Mouse (Mus musculus): ENCODE results near the gene Bbof1. TPM values are rescaled to one million over a fixed set of nuclear protein-coding genes. Genes with fewer than 3 reads are reported as not detected.

Gene Bbof1
- polyA plus RNA-seq, 1 experiment from 2014 or later: 1.3 TPM

DNA sequence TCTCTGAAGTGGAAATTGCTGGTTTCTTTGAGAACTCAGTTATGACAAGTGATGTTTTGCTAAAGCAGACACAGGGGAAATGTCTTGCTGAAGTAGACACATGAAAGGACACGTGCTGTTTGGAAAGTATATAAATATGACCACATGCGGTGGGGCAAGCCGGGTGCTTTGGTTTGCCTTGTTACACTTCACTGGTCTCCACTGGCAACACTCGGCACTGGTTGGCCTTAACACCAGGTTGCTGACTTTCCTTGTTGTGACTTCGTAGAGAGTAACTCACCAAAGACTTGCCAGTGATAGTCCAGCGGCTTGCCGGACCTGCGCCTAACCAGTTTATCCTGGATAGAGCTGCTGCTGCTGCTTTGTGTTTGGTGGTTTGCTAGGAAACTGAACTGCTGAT lies 20.8 kb upstream of the Bbof1 start:
- no peak for ATAC-seq (ENCODE audit: low FRiP score, low read depth)
- Histone ChIP-seq H3K4me2 (replicated peaks) (no peak overlapping the region), H3K9ac (no peak overlapping the region)

DNA sequence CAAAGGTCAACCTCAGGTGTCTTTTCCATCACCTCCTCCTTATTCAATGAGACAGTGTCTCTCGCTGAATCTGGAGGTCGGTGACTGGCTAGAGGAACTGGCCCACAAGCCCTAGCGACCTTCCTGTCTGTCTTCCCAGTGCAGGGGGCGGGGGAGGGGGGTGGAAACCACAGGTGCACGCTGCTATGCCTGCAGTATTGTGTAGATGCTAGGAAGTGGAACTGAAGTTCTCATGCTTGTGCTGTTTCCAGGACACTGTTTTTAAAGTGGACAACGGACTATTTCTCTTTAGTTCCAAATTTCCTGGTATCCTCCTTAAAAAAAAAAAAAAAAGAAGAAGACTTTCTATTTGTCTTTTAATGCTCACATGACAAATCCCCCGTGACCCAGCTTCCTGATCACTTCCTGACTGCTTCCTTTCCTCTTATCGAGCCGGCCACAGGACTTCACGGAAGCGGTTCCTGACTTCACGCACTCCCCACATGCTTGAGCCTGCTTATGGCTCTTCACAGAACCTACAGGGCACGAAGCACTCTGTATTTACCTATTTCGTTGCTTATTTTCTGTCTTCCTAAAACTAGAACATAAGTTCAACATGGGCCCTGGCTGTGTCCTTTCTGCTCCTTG lies 20.0 kb upstream of the Bbof1 start:
- H3K27me3 ChIP-seq: no peaks in the 10 kb centered on the region
- 77% methylated on average over 14 of the region's 14 CpGs for WGBS
- H3K27ac ChIP-seq: no peak overlapping the region
- no peak overlapping the region for H3K4me3 ChIP-seq
- H3K4me1 ChIP-seq: no peaks in the 10 kb centered on the region
- no peak overlapping the region for H3K4me2 ChIP-seq (replicated peaks)
- H3K9me3 ChIP-seq: no peaks in the 10 kb centered on the region
- ATAC-seq (ENCODE audit: low FRiP score, low read depth): no peak
- H3K9ac ChIP-seq: no peak overlapping the region
- peaks cover 6% of the 10 kb centered on the region; the same call in 1 of the 2 replicates for H3K36me3 ChIP-seq

More for the DNA sequence above, 20.8 kb upstream of the Bbof1 start:
- Histone ChIP-seq H3K4me1 (no peaks in the 10 kb centered on the region), H3K9me3 (no peaks in the 10 kb centered on the region), H3K4me3 (no peak overlapping the region), H3K27me3 (no peaks in the 10 kb centered on the region), H3K36me3 (peaks cover 6% of the 10 kb centered on the region; the same call in 1 of the 2 replicates), H3K27ac (no peak overlapping the region)
- 90% methylated on average over 8 of the region's 8 CpGs for WGBS

DNA sequence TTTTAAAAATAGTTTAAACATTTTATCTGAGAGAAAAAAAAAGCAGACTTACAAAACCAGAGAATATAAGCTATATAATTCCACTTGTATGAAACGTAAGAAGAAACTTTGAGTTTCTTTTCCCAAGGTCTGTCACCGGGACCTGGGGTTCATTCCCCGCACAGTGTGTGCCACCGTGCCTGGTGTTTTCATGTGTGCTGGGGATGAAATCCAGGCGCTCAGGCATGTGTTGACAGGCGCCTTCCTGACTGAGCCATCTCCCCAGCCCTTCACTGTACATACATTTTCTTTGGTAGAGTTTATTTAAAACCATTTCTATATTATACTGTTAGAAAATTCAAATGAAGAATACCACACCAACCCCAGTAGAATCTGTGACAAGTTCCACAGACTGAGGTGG lies 18.5 kb upstream of the Bbof1 start:
- Histone ChIP-seq H3K27me3 (no peaks in the 10 kb centered on the region), H3K9ac (no peak overlapping the region), H3K27ac (no peak overlapping the region), H3K36me3 (no peaks in the 10 kb centered on the region), H3K4me2 (replicated peaks) (no peak overlapping the region), H3K4me1 (no peaks in the 10 kb centered on the region), H3K9me3 (no peaks in the 10 kb centered on the region), H3K4me3 (no peak overlapping the region)
- 70% methylated on average over 6 of the region's 6 CpGs for WGBS
- ATAC-seq (ENCODE audit: low FRiP score, low read depth): no peak

DNA sequence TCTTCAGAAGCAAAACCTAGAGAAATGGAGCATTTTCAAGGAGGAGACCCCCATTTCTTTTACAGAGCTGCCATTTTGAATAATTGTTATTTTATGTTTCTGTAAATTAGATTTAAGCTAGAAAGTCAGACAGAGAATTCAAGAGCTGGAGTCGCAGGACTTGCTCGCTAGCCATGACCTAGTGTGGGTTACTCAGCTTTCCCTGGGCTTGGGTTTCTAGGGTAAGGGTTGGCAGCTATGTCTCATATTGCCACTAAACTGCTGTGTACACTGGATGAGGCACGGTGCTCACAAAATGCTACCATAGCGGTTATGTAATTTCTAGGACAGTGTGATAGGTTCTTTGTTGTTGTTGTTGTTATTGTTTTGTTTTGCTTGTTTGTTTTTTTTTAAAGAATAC lies 16.2 kb upstream of the Bbof1 start:
- Histone ChIP-seq H3K9ac (no peak overlapping the region), H3K4me1 (no peaks in the 10 kb centered on the region), H3K4me2 (replicated peaks) (no peak overlapping the region), H3K27me3 (no peaks in the 10 kb centered on the region), H3K36me3 (no peaks in the 10 kb centered on the region), H3K27ac (no peak overlapping the region), H3K4me3 (no peak overlapping the region), H3K9me3 (no peaks in the 10 kb centered on the region)
- 95% methylated on average over 4 of the region's 4 CpGs for WGBS
- ATAC-seq (ENCODE audit: low FRiP score, low read depth): no peak

DNA sequence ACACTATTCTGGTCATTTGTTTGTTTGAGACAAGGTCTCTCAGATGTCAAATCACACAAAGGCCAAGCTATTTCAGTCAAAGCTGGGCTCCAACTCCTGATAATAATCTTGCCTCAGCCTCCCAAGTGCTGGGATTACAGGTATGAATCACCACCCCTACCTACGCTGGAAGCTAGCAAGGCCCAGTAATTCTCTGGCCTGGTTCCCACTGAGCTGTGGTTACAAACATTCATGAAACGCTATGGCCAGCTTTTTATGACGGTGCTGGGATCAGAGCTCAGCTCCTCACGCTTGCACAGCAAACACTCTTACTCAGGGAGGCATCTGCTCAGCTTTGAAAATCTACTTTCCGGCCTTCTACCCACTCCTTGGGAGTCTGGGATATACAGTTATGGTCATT lies 15.0 kb upstream of the Bbof1 start:
- Histone ChIP-seq H3K27me3 (no peaks in the 10 kb centered on the region), H3K4me1 (no peaks in the 10 kb centered on the region), H3K4me3 (no peak overlapping the region), H3K36me3 (no peaks in the 10 kb centered on the region), H3K9ac (no peak overlapping the region), H3K4me2 (replicated peaks) (no peak overlapping the region), H3K27ac (no peak overlapping the region), H3K9me3 (no peaks in the 10 kb centered on the region)
- no peak for ATAC-seq (ENCODE audit: low FRiP score, low read depth)
- 79% methylated on average over 5 of the region's 5 CpGs for WGBS

DNA sequence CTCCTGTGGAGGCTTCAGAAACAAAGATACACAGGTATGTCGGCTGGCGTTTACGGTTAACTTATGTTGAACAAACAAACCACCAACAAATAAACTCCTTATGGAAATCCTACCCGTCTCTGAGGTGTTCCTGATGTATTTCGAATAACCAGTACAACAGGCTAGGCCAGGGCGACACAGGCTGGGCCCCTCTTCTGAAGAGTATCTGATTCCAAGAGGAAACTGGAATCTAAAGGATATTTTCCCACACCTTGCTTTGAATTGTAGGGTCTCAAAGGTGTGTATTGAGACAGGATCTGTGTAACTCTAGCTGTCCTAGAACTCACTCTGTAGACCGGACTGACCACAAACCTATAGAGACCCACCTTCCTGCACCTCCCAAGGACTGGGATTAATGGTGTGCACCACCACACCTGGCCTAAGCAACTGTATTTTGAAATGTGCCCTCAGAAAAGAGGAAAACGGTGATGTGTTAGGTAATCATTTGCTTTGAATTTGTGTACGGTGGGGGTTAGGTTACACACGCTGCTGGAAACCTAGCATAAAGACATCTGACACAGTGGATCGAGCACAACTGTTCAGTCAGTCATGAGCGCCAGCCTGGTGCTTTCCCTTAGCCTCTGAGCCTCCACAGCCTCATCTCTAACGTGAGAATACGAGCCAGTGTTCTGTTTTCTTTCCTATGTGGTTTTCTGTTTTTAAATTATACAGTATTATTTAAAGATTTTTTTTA lies 11.8 kb upstream of the Bbof1 start:
- no peak for ATAC-seq (ENCODE audit: low FRiP score, low read depth)
- Histone ChIP-seq H3K36me3 (no peaks in the 10 kb centered on the region), H3K27me3 (no peaks in the 10 kb centered on the region), H3K9me3 (no peaks in the 10 kb centered on the region), H3K4me2 (replicated peaks) (no peak overlapping the region), H3K9ac (no peak overlapping the region), H3K4me3 (no peak overlapping the region), H3K4me1 (no peaks in the 10 kb centered on the region), H3K27ac (no peak overlapping the region)
- 86% methylated on average over 14 of the region's 14 CpGs for whole genome bisulfite sequencing

DNA sequence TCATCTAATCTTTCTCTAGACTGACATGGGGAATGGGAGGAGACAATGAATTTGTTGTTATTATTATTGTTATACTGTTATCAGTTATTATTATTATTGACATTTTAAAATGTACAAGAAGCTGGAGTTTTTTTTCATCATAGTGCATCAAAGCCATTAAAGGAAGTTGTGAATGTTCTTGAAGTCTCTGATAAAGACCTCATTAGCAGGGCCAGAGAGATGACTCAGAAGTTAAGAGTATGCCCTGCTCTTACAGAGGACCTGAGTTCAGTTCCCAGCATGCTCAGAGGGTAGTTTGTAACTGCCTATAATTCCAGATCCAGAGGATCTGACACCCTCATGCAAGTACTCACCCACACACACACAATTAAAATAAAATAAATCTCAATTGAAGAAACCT lies 11.2 kb upstream of the Bbof1 start:
- no peak for ATAC-seq (ENCODE audit: low FRiP score, low read depth)
- Histone ChIP-seq H3K4me2 (replicated peaks) (no peak overlapping the region), H3K9me3 (no peaks in the 10 kb centered on the region), H3K27ac (no peak overlapping the region), H3K4me1 (no peaks in the 10 kb centered on the region), H3K9ac (no peak overlapping the region), H3K4me3 (no peak overlapping the region), H3K27me3 (no peaks in the 10 kb centered on the region), H3K36me3 (no peaks in the 10 kb centered on the region)

DNA sequence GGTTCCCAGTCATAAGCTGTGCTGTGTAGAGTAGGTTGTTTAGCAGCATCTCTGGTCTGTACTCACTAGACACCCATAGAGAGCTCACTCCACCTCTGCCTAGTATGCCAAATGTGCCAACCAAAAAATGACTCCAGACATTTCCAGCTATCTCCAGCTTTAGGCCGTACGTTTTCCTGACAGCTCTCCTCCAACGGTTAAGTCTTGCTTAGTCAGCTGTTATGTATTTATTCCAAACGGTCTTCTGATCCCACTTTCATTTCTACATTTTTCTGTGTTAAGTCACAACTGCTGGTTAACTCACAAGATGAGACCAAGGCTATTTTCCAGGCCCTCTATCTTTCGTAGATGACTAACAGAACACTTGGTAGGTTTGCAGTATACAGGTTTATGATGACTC lies 10.2 kb upstream of the Bbof1 start:
- Histone ChIP-seq H3K36me3 (no peaks in the 10 kb centered on the region), H3K4me1 (no peaks in the 10 kb centered on the region), H3K4me3 (no peak overlapping the region), H3K27me3 (no peaks in the 10 kb centered on the region), H3K27ac (no peak overlapping the region), H3K9ac (no peak overlapping the region), H3K9me3 (no peaks in the 10 kb centered on the region), H3K4me2 (replicated peaks) (no peak overlapping the region)
- ATAC-seq (ENCODE audit: low FRiP score, low read depth): no peak
- WGBS: 82% methylated on average over 5 of the region's 5 CpGs

DNA sequence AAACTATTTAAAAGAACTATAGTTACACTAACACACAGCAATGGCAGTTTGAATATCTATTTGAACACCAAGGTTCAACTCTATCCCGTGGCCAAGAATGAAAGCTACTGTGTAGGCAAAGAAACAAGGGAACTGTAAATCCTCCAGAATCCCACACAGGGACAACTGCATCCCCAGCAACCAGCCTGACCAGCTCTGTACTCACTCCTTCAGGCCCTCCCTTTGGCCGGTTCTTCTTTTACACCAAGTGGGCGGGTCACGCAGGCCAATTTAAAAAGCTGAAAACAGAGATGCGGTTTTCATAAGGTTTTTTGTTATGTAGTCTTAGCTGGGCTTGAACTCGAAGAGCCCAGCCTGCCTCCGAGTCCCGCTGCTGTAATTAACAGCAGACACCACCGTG lies 9.7 kb upstream of the Bbof1 start:
- Histone ChIP-seq H3K36me3 (no peaks in the 10 kb centered on the region), H3K4me2 (replicated peaks) (no peak overlapping the region), H3K9me3 (no peaks in the 10 kb centered on the region), H3K4me1 (no peaks in the 10 kb centered on the region), H3K27me3 (no peaks in the 10 kb centered on the region), H3K27ac (no peak overlapping the region), H3K9ac (no peak overlapping the region), H3K4me3 (no peak overlapping the region)
- WGBS: 68% methylated on average over 9 of the region's 9 CpGs
- no peak for ATAC-seq (ENCODE audit: low FRiP score, low read depth)

DNA sequence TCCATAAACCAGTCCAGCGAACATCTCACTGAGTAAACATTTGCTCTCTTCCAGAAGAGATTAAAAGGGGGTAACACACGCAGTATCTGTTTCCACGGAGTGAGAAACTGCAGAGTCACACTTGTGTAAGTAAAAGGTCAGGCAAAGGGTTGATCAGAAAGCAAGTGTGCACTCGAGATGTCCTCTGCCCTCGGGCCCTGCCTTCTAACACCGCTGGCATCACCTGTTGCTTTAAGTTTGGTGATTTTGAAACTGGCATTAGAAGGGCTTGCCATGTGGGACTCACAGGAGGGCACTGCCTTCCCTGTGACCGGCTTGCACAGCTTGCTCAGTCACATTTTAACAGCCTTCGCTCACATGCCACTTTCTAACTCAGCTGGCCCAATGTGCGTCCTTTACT lies 9.2 kb upstream of the Bbof1 start:
- ATAC-seq (ENCODE audit: low FRiP score, low read depth): no peak
- no peak overlapping the region for H3K4me3 ChIP-seq
- no peak overlapping the region for H3K4me2 ChIP-seq (replicated peaks)
- H3K9me3 ChIP-seq: no peaks in the 10 kb centered on the region
- no peak overlapping the region for H3K9ac ChIP-seq
- H3K4me1 ChIP-seq: no peaks in the 10 kb centered on the region
- H3K27ac ChIP-seq: no peak overlapping the region
- WGBS: 76% methylated on average over 9 of the region's 9 CpGs
- H3K27me3 ChIP-seq: no peaks in the 10 kb centered on the region
- no peaks in the 10 kb centered on the region for H3K36me3 ChIP-seq

DNA sequence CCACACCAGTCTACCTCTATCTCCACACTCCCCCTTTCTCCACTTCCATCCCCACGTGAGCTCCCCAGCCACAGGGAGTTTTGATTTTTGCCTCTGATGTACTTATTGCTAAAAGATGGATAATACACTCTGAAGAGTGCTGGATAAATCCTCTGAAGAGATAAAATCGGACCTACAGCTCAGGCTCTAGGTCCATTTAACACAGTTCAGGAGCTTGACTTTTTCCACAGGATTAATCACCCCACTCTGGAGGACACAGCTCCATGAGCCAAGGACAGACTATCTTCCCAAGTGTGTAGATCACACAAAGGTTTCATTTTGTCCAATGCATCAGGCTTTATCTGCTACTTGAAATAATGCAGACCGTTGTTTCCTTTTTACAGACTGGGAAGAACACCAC lies 8.8 kb upstream of the Bbof1 start:
- Histone ChIP-seq H3K36me3 (no peaks in the 10 kb centered on the region), H3K27ac (no peak overlapping the region), H3K9ac (no peak overlapping the region), H3K4me1 (no peaks in the 10 kb centered on the region), H3K9me3 (no peaks in the 10 kb centered on the region), H3K4me2 (replicated peaks) (no peak overlapping the region), H3K4me3 (no peak overlapping the region), H3K27me3 (no peaks in the 10 kb centered on the region)
- WGBS: 79% methylated on average over 3 of the region's 3 CpGs
- ATAC-seq (ENCODE audit: low FRiP score, low read depth): no peak

DNA sequence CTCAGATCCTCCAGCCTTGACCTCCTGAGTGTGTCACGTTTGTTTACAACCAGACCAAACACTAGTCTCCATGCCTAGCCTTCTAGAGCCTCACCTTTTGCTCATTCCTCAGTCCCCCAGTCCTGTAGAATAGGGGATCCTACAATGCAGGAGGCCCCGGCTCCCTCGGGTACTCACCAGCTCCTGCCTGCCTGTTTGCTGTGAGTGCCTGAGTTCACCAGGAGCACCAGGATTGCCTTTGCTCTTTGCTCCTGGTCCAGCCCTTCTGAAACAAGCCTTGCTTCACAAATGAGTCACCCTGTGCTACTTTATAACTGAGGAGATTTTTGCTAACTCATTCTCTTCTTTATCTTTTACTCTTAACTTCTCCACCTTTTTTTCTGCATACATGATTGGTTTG lies 8.2 kb upstream of the Bbof1 start:
- Histone ChIP-seq H3K4me1 (no peaks in the 10 kb centered on the region), H3K4me3 (no peak overlapping the region), H3K4me2 (replicated peaks) (no peak overlapping the region), H3K9me3 (no peaks in the 10 kb centered on the region), H3K27me3 (no peaks in the 10 kb centered on the region), H3K36me3 (no peaks in the 10 kb centered on the region), H3K27ac (no peak overlapping the region), H3K9ac (no peak overlapping the region)
- ATAC-seq (ENCODE audit: low FRiP score, low read depth): no peak
- 66% methylated on average over 3 of the region's 3 CpGs for WGBS

DNA sequence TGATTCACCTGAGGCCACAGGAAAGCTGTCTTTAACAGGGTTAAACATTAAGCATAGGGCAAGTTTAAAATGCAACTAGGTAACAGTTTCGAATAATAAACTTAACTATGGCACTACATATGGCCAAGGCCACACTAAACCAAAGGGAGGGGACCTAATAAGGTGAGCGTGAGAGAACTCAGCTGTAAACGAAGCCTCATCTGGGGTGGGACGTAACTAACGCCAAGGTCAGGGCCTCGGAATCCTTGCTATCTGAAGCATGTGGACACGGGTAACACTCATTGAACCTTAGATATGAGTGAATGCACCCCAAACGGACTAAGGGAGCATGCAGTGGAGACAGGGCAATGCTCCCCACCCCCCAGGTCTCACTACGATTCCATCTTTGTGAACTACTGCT lies 5.9 kb upstream of the Bbof1 start:
- Histone ChIP-seq H3K27ac (no peak overlapping the region), H3K4me2 (replicated peaks) (no peak overlapping the region), H3K27me3 (no peaks in the 10 kb centered on the region), H3K9me3 (no peaks in the 10 kb centered on the region), H3K4me1 (peaks cover 3% of the 10 kb centered on the region), H3K4me3 (no peak overlapping the region), H3K36me3 (no peaks in the 10 kb centered on the region), H3K9ac (no peak overlapping the region)
- 68% methylated on average over 9 of the region's 9 CpGs for WGBS
- no peak for ATAC-seq (ENCODE audit: low FRiP score, low read depth)

All from limb, embryonic 13.5 days (tissue).